Mouse (Mus musculus) olfactory bulb, adult 2 months (tissue): ENCODE measurements around the gene Anln.

Experiments used
- CTCF ChIP-seq: fragments of 200-500 bp; IDR thresholded peaks from 2 replicates; pipeline ENCODE4 v1.5.1; 2012; ENCODE audit warnings: low read depth, mild to moderate bottlenecking, low read length, moderate library complexity; ENCODE audit not compliant: insufficient read depth
- POLR2A ChIP-seq: fragments of 200-500 bp; IDR thresholded peaks from 2 replicates; pipeline ENCODE4 v1.6.1; 2012; ENCODE audit warnings: mild to moderate bottlenecking, low read depth, low read length, moderate library complexity; ENCODE audit not compliant: insufficient read depth

GRCm38 (mm10) chr9:22302199-22302598, 86.8 kb downstream of the Anln start:
- TF ChIP-seq POLR2A (no peak), CTCF (no peak)
